Mouse (Mus musculus): ENCODE data around the gene Plpp1.

GRCm38 (mm10) chr13:112755507-112756010 is 45.0 kb upstream of the Plpp1 start:
- no peak for TF ChIP-seq GATA1 (IDR thresholded peaks at IDR 0.05; ENCODE audit: borderline replicate concordance, low read length)
- no peak for TF ChIP-seq CTCF (IDR thresholded peaks at IDR 0.05; ENCODE audit: low read depth, low read length)
- no peak for TF ChIP-seq GATA2 (IDR thresholded peaks at IDR 0.05; ENCODE audit: borderline replicate concordance, low read depth, low read length)
